Mouse (Mus musculus) olfactory bulb, adult 2 months (tissue): ENCODE measurements around the gene Il11ra1.
"Not testable (repeated sequence)": the region's sequence is repeated elsewhere in the genome, so short reads cannot be mapped to it uniquely, and the experiment has no call there.

ENCODE experiments used
- CTCF ChIP-seq: fragments of 200-500 bp; IDR thresholded peaks from 2 replicates; pipeline ENCODE4 v1.5.1; 2012; ENCODE audit warnings: low read depth, mild to moderate bottlenecking, low read length, moderate library complexity; ENCODE audit not compliant: insufficient read depth
- POLR2A ChIP-seq: fragments of 200-500 bp; IDR thresholded peaks from 2 replicates; pipeline ENCODE4 v1.6.1; 2012; ENCODE audit warnings: mild to moderate bottlenecking, low read depth, low read length, moderate library complexity; ENCODE audit not compliant: insufficient read depth

DNA sequence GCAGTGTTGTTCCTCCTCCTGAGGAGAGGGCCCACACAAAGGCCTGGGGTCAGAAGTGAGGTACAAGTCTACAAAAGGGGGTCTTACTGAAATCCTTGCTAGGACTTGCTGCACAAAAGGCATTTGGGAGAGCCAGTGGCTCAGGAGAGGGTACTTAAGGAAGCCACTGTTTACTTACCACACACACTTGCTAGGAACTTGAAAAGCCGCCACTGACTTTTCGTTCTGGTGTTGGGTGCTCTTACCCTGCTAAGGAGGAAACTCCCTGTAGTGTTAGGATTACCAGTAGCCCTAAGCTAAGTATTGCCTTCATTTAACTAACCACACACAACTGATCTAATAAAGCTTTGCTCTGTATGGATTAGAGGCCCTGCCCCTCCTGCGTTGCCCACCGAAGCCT is 9.8 kb upstream of the Il11ra1 start:
- TF ChIP-seq CTCF, POLR2A: not testable (repeated sequence)
